Mouse (Mus musculus): Measurements from ENCODE around the gene Klrb1a.

DNA sequence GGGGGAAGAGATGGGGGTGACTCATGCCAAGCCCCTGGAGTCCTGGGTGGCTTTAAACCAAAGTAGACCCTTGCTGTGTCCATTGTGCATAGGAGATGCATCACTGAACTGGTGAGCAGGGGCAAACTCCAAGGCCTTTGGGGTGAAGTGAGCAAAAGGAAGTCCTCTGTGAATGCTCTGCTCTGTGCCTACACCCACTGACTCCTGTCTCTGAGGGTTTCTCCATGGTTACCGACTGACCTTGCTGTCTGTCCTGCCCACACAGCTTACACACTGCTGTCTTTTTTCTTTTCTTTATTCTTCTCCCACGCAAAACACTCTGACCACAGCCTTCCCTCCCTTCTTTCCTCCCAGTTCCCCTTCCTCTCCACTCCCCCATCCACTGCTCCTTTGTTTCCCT, 600 bp downstream of the Klrb1a start:
- TF ChIP-seq CTCF (conservative IDR thresholded peaks at IDR 0.05; ENCODE audit: low read length): no peak
- TF ChIP-seq NANOG (IDR thresholded peaks at IDR 0.05; ENCODE audit: borderline replicate concordance, low read length): no peak
- TF ChIP-seq POU5F1 (IDR thresholded peaks at IDR 0.05; ENCODE audit: borderline replicate concordance, low read length): no peak
